Mouse (Mus musculus) myocyte (in vitro differentiated cells): ENCODE results near the gene Cald1.

Experiments
- CEBPB ChIP-seq: IDR thresholded peaks from 2 replicates; pipeline ENCODE4 v1.6.1; 2011; ENCODE audit warnings: mild to moderate bottlenecking, moderate library complexity; ENCODE audit not compliant: poor library complexity, insufficient read depth, severe bottlenecking
- POLR2A ChIP-seq: IDR thresholded peaks from one replicate; pipeline ENCODE4 v1.6.1; 2011; ENCODE audit warnings: low read depth, mild to moderate bottlenecking, control low read depth, moderate library complexity; ENCODE audit not compliant: insufficient read length
- TCF12 ChIP-seq: IDR thresholded peaks from one replicate; pipeline ENCODE4 v1.6.1; 2011; ENCODE audit warnings: mild to moderate bottlenecking, control low read depth; ENCODE audit not compliant: poor library complexity, insufficient read depth, severe bottlenecking

DNA sequence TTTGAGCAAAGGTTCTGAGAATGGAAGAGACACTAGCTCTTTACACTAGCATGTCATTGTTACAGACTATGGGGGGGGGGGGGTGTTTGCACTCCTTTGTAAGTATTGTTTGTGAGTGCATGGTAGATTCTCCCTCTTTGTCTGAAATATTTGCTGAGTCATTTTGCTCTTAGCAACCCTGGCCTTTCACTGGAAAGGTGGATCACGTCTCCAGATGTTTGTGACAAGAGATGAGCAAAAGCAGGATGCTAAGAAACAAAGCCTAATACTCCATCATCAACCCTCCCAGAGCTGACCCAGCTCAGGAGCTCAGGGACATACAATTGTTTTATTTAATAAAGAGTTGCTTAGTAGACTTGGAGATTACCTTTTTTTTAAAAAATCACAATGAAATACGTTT, 138.6 kb downstream of the Cald1 start:
- TF ChIP-seq POLR2A (no peak), CEBPB (no peak), TCF12 (no peak)
